Mouse (Mus musculus): ENCODE data around the gene Cc2d1b.

GRCm38 (mm10) chr4:108579743-108580411 is 39.9 kb upstream of the Cc2d1b start:
- no peak for TF ChIP-seq POLR2A (IDR thresholded peaks at IDR 0.05; ENCODE audit: low read depth, low read length)
- TF ChIP-seq CTCF (conservative IDR thresholded peaks at IDR 0.05; ENCODE audit: insufficient read depth, insufficient read length, low read depth, low read length): no peak
